Mouse (Mus musculus) ZHBTc4 (cell line): ENCODE measurements around the gene Bag6.
"Not testable (repeated sequence)": the region's sequence is repeated elsewhere in the genome, so short reads cannot be mapped to it uniquely, and the experiment has no call there.

ENCODE experiments used
- DNase-seq: peaks from one replicate; pipeline ENCODE4 v3.0.0-alpha.2; 2011; ENCODE audit warnings: low read depth, low spot score

Bag6 gene

DNA sequence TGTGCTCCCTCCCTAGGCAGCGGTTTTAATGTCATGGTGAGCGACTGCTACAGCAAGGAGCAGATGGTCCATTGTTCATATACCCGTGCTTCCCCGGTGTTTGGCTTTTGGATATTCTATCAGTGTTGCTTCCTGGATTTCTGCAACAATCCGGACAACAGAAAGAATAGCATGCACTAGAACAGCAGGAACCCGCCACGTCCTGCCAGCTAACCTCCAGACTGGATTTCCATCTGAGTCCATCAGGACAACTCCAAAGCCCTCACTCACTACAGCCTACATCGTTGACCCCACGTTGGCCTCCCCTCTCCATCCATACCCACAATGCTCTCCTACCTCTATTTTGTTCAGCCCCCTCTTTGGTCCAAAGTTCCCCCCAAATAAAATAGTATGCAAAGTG is 23.2 kb upstream of the Bag6 start:
- no peak for DNase-seq

DNA sequence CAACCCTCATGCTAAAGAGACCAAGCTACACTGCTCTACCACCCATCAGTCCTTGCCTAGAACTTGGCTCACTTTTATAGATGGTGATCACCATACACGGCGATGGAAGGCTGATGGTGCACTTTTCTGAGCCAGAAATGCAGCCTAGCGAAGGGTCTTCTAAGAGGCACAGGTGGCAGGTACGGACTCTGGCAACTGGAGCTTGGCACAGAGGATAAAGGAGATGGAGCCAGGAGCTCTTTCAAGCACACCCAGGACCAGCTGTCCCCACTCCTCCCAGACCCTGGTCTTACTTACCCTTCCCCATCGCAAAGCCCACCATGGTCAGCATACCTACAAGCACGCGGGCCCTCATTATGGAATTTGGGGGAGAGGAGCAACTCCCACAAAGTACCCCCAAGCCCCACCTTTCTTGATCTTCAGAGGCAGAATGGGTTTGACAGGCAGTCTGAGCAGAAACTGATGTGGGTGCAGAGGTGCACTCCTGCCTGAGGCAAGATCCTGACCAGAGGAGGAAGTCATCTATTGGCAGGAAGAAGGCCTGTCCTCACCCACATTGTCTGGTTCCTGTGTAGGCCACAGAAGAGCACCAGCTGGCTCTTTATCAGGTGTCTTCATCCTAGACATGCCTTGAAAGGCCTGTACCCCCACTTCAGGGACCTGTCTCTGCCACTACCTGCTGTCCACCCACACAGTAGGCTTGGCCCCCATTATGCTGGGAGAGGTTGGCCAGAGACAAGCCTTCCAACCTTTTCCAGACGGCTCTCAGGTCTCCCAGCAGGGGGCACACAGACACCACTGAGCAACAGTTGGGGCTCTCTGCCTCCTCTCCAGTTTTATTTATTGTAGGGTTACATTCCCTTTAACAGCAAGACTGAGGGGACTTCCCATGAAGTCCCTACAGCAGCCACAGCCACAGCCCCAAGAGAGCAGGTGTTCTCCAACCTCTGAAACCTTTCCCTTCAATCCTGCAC is 19.6 kb upstream of the Bag6 start, which contains the start of gene Ly6g5b:
TSS of gene Ly6g5b (minus strand) at position 383 of the 974 bp plus-strand sequence.
- no peak for DNase-seq

DNA sequence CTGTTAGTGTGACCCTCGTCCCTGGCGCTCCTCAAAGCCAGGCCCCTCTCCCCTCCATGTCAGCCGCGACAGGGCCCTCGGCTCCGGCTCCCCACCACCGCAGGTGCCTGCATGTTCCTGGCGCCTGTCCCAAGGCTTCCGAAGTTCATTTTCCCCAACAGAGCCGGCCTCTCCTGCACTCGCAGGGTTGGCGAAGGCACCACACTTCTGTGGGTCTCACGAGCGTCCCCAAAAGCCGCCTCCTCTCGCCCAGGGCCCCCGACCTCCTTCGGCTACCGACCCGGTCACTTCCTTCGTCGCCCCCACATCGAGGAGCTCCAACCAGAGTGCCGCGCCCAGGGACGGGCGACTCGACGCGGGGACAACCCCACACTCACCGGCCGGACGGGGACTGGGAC is 14.2 kb upstream of the Bag6 start:
- peak; percentile 40 for DNase-seq

DNA sequence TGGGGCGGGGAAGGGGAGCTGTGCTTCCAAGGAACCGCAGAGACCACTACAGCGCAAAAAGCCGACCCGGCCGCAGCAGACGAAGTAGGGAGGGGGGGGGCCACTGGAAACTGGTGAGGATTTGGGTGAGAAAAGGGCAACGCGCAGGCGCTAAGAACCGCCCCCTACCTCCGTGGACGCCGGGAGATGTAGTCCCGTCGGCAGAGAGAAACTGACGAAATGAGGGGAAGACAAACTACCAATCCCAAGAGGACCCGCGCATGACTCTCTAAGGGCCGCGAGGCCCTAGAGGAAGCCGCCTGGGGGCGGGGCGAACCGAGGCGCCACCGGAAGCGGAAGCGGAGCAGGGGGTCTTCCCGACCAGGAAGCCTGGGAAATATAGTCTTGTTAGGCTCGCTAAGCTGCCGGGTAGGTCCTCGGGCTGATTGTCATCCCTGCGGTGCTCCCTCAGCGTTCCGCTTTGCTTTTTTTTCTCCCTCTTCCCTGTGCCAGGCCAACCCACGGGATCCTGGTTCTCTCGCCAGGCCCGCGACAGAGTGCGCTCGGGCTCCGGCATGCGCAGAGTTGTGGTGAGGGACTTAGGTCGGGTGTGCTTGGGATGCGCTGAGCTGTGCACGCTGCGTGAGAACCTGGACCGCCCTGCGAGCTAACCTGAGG is 13.7 kb upstream of the Bag6 start, which contains the start of gene Gpank1:
TSS of gene Gpank1 (plus strand) at position 313 of the 657 bp plus-strand sequence.
- DNase-seq = peak; percentile 100

DNA sequence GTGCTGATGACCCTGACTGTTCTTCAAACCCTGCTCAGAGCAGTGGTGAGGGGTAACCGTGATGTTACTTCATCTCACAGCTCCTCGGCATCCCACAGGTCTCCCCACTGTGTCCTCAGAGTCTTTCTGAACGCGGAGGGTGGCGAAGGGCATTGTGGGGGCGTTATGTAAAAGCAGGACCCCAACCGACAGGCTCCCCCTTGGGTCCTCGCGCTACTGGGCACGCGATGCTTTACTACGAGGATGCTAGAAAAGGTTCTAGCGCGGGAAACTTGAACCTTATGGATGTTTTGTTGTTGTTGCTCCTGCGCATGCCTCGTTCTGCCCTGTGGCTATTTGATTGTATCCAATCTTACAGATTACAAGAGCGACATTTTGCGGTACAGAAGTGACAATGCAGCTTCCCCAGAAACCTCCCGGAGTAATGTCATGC is 13.1 kb upstream of the Bag6 start, which contains the start of gene Csnk2b:
TSS of gene Csnk2b (minus strand) at position 183 of the 433 bp plus-strand sequence.
- DNase-seq = peak; percentile 65

DNA sequence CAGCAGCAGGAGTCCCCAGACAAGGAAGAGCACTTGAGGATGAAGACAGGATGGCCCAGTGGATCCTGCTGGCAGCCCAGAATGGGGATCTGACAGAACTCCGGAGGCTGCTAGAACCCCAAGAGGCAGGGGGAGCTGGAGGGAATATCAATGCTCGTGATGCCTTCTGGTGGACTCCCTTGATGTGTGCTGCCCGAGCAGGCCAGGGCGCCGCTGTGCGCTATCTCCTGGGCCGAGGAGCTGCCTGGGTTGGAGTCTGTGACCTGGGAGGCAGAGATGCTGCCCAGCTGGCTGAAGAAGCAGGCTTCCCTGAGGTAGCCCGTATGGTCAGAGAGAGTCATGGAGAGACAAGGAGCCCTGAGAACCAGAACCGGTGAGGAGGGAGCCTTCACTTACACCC is 11.7 kb upstream of the Bag6 start:
- DNase-seq = not testable (repeated sequence)

DNA sequence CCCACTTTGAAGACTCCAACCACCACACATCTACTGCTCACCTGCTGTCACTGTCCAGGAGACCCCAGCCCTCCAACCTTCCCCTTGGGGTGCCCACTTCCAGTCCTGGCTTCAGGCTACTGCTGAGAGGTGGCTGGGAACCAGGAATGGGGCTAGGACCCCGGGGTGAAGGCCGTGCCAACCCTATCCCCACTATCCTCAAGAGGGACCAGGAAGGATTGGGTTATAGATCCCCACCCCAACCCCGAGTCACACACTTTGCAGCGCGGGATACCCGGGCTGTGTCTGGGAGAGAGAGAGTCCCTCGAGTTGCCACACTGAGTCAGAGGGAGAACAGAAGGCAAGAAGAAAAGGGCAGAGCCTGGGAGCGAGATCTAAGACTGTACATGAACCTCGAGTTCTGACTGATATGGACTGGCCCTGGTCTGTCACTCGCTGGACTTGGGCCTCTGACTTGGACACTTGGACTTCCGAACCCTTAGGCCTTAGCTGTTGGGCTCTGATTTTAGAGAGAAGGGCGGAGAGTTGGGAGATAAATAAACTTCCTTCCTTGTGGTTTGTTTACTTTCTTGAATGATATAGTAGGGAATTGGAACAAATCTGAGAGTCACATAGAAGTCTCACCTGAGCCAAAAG is 10.6 kb upstream of the Bag6 start:
- not testable (repeated sequence) for DNase-seq

DNA sequence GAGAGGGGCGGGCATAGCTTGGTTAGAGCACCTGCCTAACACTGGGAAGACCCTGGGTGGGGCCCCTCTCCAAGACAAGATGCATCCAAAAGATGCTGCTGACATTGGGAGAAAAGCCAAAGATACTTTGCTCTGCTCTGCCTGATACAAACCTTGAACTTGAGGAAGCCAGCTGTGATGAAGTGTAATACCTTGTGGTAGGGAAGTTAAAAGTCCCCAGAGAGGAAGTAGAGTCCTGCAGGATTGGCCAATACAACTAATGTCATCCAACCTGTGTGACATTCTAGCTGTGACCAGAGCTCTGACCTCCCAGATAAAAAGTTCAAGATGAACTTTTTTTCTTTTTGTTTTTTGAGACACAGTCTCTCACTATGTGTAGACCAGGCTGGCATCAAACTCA is 9.9 kb upstream of the Bag6 start:
- no peak for DNase-seq

DNA sequence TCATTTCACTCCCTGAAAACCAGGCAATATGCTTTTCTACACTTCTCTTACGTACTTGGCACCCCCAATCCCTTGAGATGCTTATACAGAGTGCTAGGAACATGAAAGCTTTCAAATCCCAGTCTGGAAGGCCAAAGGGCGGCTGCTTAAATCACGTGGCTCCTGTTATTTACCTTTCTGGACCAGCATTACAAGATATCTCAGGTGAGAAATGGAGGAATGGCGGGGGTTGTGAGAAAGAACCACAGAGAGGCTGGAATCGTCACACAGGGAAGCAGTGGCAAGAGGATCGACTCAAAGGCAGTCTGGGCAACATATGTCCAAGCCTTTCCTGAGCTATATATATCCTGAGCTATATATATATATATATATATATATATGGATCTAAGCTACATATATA is 9.4 kb upstream of the Bag6 start:
- DNase-seq = no peak

DNA sequence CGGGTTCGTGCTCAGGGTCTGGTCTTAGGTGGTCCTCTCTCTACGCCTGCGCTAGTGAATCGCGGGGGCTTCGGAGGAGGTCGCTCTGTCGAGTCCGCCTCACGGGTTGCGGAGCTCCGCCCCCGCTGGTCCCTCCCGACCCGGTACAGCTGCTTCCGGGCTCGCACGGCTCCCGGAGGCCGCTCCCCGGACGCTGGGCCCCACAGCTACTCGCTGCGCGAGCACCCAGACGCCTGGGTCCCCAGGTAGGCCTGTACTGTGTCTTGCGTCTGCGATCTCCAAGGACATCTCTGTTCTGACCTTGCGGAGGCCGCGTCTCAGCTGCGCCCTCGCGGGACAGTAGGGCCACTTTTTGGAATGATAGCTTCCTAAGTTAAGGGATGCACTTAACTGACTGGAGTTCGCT is 8.8 kb upstream of the Bag6 start, which contains the start of gene D17H6S53E:
TSS of gene D17H6S53E (plus strand) at position 168 of the 406 bp plus-strand sequence.
- DNase-seq = peak; percentile 51

DNA sequence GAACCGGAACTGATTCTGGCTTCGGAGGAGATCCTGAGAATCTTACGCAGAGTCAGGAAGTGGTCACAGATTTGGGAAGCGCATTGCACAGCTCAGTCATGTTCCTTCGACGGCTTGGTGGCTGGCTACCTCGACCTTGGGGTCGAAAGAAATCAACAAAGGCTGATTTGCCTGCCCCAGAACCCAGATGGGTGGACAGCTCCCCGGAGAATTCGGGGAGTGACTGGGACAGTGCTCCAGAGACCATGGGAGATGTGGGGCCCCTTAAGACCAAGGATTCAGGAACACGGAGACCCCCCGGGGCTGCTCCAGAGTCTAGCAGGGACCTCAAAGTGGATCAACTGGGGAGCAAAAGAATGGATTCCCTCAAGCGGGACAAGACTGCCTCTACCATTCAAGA is 8.0 kb upstream of the Bag6 start:
- no peak for DNase-seq

DNA sequence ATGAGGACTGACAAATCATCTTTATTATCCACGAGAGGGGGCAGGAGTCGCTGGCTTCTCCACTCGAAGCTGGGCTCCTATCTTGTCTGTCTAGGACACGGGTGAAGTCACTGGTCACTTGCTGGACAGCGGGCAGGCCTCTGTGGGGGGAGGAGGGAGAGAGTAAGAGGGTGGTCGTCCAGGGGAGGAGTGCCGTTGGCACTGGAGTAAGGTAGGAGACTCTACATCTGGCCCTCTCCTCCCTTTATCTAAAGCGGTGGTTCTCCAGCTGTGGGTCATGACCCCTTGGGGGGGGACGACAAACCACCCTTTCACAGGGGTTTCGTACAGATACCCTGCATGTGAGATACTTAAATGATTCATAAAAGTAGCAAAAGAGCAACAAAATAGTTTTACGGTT is 6.0 kb upstream of the Bag6 start:
- no peak for DNase-seq

DNA sequence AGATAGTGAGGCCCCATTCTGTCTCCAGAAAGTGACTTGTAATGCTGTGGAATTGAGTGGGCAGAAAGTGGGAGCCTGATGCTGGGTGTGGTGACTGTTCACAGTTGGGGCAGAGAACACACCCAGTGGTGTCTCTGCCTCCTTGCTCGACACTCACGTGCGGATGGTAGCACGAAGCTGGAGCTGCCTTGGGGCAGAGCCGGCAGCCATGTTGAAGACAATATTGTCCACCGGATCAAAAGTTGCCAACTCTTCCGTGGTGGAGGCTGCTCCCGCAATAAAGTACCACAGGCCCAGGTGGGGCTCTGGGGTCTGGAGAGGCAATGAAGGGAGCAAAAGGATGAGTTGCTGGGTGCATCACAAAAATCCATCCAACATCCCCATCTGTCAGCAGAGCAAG is 3.9 kb upstream of the Bag6 start:
- no peak for DNase-seq

DNA sequence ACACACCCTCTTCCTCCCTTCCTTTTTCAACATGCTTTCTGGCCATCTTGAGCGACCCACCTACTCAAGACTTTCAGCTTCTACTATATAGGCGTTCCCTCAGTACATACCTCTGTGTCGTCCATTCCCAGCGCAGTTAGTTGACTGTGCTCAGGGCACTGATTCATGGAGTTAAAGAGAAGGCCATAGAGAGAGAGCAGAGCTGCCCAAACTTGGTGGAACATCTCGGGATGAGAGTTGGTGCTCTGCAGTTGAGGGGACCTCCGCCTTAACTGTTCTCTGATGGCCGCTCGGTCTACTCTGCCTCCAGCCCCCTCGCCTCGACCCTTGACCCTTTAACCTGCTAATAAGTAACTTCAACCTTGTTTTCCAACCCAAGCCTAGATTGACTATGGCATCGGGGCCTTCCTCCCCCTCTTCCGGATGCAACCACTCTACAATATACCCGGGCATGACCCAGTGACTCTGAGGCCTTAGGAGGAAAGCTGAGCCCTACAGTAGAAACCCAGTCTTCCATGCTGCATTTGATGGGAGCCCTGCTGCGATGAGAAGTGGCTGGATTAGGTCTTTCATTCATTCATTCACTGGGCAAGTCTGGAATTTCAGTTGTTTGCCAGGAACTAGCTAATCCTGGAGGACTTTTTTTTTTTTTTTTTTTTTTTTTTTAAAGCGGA is 3.3 kb upstream of the Bag6 start, which contains the start of gene Apom:
TSS of gene Apom (minus strand) at position 551 of the 674 bp plus-strand sequence.
- DNase-seq = no peak

DNA sequence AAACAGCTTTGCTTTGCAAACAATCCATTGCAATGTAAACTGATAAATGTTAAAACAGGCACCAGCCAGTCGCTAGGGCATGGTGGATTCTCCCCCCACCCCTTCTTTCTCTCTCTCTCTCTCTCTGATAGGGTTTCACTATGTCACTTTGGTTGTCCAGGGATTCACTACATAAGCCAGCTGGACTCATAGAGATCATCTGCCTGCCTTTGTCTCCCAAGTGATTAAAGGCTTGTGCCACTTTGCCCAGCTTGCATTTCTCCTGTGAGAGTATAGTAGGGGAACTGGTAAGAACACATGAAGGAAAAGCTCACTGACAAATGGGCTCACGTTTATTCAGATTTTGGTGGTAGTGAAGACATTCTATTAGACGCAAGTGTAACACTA is 2.8 kb upstream of the Bag6 start:
- DNase-seq = no peak

DNA sequence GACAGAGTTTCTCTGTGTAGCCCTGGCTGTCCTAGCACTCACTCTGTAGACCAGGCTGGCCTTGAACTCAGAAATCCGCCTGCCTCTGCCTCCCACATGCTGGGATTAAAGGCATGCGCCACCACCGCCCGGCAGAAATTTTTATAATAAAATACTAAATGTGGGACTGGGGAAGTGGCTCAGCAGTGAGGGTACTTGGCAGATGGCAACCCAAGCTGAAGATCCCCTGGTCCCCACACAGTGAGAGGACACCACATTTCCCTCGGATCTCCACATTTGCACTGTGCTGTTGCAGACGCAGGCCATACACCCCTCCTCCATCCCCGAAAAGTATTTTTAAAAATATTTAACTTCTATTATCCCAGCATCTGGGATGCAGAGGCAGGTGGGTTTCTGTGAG is 1.5 kb upstream of the Bag6 start:
- no peak for DNase-seq

DNA sequence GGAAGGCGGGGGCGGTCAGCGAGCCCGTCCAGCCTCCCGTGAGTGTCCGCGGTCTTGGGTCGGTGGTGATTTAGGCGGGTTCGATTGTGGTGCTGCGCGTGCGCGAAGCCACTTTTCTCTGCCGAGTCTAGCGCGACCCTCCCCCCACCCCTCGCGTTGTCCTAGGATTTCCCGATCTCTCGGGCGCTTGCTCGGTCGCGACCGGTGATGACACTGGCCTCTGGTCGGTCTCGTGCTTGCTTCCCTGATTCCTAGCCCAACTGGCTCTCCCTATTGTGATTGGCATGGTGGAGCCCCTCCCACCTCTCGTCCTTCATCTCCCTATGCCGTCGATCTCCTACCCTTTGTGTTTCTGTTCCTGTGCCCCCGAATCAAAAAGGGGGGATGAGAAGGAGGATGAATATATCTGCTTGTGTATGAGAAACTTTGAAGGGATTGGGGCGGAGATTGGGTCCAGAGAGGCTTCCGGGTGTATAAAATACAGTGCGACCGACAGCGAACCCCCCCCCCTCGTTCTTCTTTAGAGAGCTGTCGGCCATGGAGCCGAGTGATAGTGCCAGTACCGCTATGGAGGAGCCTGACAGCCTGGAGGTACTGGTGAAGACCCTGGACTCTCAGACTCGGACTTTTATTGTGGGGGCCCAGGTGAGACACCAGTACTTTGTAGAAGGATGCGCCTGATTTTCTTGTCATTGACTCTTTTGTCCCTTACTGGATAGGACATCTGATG is 778 bp downstream of the Bag6 start:
- peak; percentile 91 for DNase-seq

DNA sequence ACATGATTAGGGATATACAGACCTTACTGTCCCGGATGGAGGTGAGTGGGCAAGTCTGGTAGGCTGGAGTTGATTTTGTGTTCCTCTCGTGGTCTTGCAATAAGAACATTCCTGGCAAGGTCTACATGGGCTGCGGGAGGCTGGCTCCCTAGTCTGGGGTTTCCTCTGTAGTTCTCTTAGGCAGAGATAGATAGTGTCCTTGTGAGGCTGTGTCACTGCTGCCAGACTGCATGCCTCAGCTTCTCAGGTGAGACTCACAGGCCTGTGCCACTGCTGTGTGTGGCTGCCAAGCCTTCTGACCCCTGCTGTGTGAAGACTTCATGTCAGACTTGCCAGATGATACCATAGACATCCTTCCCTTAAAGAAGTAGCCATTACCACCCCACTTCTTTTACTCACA is 4.3 kb downstream of the Bag6 start:
- DNase-seq = no peak

DNA sequence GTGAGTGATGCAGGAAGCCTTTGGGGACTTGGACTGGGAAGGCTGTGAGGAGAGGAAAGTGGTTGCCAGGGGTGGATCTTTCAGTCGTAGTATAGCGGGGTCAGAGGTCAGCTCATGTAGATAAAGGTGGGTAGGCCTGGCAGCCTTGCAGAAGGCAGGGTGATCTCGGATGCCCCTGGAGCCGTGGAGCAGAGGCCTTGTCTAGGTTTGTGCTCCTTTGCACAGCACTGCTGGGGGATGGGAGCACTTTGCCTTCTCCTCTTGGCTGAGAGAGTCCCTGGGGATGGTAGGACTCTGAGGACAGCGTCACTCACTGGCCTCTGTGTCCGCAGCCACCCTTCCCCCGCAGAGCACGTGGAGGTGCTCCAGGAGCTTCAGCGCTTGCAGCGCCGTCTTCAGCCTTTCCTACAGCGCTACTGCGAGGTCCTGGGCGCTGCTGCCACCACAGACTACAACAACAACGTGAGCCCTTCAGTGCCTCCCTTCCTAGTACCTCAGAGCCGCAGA is 5.6 kb downstream of the Bag6 start:
- DNase-seq = no peak

DNA sequence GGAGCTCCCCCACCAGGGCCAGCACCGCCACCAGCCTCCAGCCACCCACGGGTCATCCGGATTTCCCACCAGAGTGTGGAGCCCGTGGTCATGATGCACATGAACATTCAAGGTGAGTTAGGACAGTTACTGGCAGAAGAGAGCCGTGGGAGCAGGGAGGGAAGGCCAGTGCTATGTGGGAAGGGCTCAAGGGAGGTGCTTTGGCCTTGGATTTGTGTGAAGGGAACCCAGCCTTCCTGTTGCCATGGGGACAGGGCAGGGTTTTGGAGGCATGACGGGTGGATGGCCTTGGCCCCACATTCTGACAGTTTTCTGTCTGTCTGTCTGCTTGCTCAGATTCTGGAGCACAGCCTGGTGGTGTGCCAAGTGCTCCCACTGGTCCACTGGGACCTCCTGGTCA is 7.0 kb downstream of the Bag6 start:
- no peak for DNase-seq
